Mouse (Mus musculus) C2C12 (cell line): Measurements from ENCODE around the gene Tmem8b. TPM values are rescaled to one million over a fixed set of nuclear protein-coding genes. Genes with fewer than 3 reads are reported as not detected.

Experiments used
- H3K27me3 ChIP-seq: one replicate; pipeline ENCODE4 v1.6.1; 2011; ENCODE audit not compliant: control insufficient read depth, insufficient read depth, insufficient read length
- H3K36me3 ChIP-seq: one replicate; pipeline ENCODE4 v1.6.1; 2011; ENCODE audit not compliant: control insufficient read depth, insufficient read depth
- H3K4me3 ChIP-seq: one replicate; pipeline ENCODE4 v1.5.1; 2011; ENCODE audit warnings: mild to moderate bottlenecking, control low read depth; ENCODE audit not compliant: poor library complexity, insufficient read depth, severe bottlenecking
- H3K79me2 ChIP-seq: one replicate; pipeline ENCODE4 v1.6.1; 2011; ENCODE audit not compliant: control insufficient read depth, insufficient read depth
- H3K79me3 ChIP-seq: one replicate; pipeline ENCODE4 v1.6.1; 2011; ENCODE audit warnings: low read depth, control low read depth
- H3ac ChIP-seq: one replicate; pipeline ENCODE3; 2011; ENCODE audit warnings: low read depth; ENCODE audit not compliant: control insufficient read depth, insufficient read length
- CEBPB ChIP-seq: IDR thresholded peaks from one replicate; pipeline ENCODE4 v1.6.1; 2011; ENCODE audit warnings: low read depth, mild to moderate bottlenecking, control low read depth, moderate library complexity
- CTCF ChIP-seq: IDR thresholded peaks from one replicate; pipeline ENCODE4 v1.5.1; 2011; ENCODE audit not compliant: control insufficient read depth, insufficient read depth, insufficient read length
- FOSL1 ChIP-seq: IDR thresholded peaks from one replicate; pipeline ENCODE4 v1.8.0; 2011; ENCODE audit warnings: mild to moderate bottlenecking, low read length; ENCODE audit not compliant: poor library complexity, insufficient read depth, severe bottlenecking
- MAX ChIP-seq: IDR thresholded peaks from one replicate; pipeline ENCODE4 v1.6.1; 2011; ENCODE audit warnings: mild to moderate bottlenecking, control low read depth
- MYOD1 ChIP-seq: IDR thresholded peaks from one replicate; pipeline ENCODE4 v1.6.1; 2011; ENCODE audit warnings: low read depth; ENCODE audit not compliant: control insufficient read depth, insufficient read length
- MYOG ChIP-seq: IDR thresholded peaks from one replicate; pipeline ENCODE4 v1.6.1; 2011; ENCODE audit not compliant: control insufficient read depth, insufficient read length; ENCODE audit errors: extremely low read depth
- USF1 ChIP-seq: IDR thresholded peaks from one replicate; pipeline ENCODE4 v1.6.1; 2011; ENCODE audit warnings: low read depth, mild to moderate bottlenecking, control low read depth, moderate library complexity
- polyA plus RNA-seq: library from polyadenylated mRNA; unstranded; fragments of >200 nt; fragmentation: generic; extraction: Trizol; gene quantifications from one replicate; pipeline ENCODE4 v1.2.1, GENCODE M21; 2012; ENCODE audit warnings: missing spikeins

Gene Tmem8b
- polyA plus RNA-seq, 1 experiment, result 0.16 TPM

GRCm38 (mm10) chr4:43653161-43654015 lies 15.4 kb upstream of the Tmem8b start, which contains the start of gene Spag8:
Spag8 (minus strand) TSS chr4:43653594.
- Histone ChIP-seq H3K79me3 (no peaks in the 10 kb centered on the region), H3K4me3 (no peak within 1 kb of the TSS), H3K27me3 (no peaks in the 10 kb centered on the region), H3ac (no peak within 1 kb of the TSS), H3K79me2 (no peaks in the 10 kb centered on the region), H3K36me3 (no peaks in the 10 kb centered on the region)
- no peak for TF ChIP-seq CEBPB
- no peak for TF ChIP-seq MYOG
- no peak for TF ChIP-seq USF1
- no peak for TF ChIP-seq MYOD1
- TF ChIP-seq MAX, result no peak

DNA sequence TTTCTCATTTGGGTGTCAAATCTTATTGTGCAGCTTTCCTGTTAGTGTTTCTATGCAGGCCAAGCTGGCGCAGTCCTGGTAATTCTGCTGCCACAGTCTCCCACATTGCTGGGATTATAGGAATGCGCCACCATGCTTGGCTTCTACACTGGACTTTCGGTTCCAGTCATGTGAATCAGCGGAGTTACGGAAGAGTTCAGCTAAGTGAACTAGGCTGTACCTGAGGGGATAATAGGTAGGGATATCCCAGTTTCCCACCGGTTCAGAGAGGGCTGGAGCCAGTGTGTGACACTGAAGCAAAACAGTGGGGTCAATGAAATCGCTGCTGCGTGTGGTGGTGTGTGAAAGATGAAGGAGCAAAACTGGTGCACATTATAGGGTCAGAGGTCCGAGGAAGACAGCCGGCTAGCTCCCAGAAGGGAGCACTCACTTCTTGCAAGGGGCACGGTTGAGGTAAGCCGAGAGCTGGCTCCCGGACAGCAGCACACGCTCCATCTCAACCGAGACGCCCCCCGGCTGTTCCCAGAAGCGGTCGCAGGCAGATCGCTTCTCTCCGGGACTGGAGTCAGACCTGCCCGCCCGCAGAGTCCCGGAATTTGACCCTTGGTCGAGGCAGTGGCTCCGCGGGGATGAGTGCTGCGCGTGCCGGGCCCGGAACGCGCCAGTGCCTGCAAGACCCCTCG lies 13.0 kb upstream of the Tmem8b start:
- peaks cover 15% of the 10 kb centered on the region for H3K27me3 ChIP-seq
- no peaks in the 10 kb centered on the region for H3K79me3 ChIP-seq
- peak overlapping the region; percentile 79 for H3ac ChIP-seq
- no peaks in the 10 kb centered on the region for H3K36me3 ChIP-seq
- H3K4me3 ChIP-seq, result peak overlapping the region; percentile 49
- no peaks in the 10 kb centered on the region for H3K79me2 ChIP-seq
- TF ChIP-seq USF1 (no peak), CTCF (no peak), CEBPB (no peak), FOSL1 (no peak), MYOD1 (no peak), MYOG (no peak), MAX (no peak)

- peaks cover 22% of the 10 kb centered on the region for H3K27me3 ChIP-seq
- no peaks in the 10 kb centered on the region for H3K79me3 ChIP-seq
- peak within 1 kb of the TSS; percentile 49 for H3K4me3 ChIP-seq
- no peaks in the 10 kb centered on the region for H3K79me2 ChIP-seq
- peak within 1 kb of the TSS; percentile 79 for H3ac ChIP-seq
- TF ChIP-seq CEBPB, result no peak
- no peak for TF ChIP-seq MYOG
- no peak for TF ChIP-seq FOSL1
- TF ChIP-seq USF1, result no peak
- TF ChIP-seq MAX, result no peak
- TF ChIP-seq MYOD1, result no peak
- TF ChIP-seq CTCF, result no peak
- no peaks in the 10 kb centered on the region for H3K36me3 ChIP-seq
Observed at GRCm38 (mm10) chr4:43656339-43657109, 12.2 kb upstream of the Tmem8b start, which contains the start of gene Hint2. Hint2 (minus strand) TSS chr4:43656466.

DNA sequence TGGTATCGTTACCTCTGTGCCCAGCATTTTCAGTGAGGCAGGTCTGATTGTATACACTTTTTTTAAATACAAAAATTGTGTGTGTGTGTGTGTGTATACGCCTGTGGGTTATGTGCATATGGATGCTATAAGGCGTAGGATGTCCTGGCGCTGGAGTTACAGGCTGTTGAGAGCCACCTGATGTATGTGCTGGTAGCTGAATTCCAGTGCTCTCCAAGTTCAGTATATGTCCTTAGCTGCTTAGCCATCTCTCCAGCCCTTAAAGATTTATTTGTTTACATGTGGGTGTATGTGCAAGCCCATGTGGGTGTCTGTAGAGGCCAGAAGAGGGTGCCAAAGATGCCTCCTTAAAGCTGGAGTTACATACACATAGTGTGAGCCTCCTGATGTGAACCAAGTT lies 11.6 kb upstream of the Tmem8b start:
- no peak overlapping the region for H3ac ChIP-seq
- peaks cover 28% of the 10 kb centered on the region for H3K27me3 ChIP-seq
- TF ChIP-seq MYOG (no peak), CTCF (no peak), CEBPB (no peak), USF1 (no peak), MYOD1 (no peak), FOSL1 (no peak), MAX (no peak)

GRCm38 (mm10) chr4:43666412-43666811 lies 2.4 kb upstream of the Tmem8b start:
- Histone ChIP-seq H3K27me3 (peaks cover 38% of the 10 kb centered on the region), H3ac (no peak overlapping the region), H3K79me2 (no peaks in the 10 kb centered on the region), H3K79me3 (no peaks in the 10 kb centered on the region), H3K4me3 (no peak overlapping the region), H3K36me3 (no peaks in the 10 kb centered on the region)
- TF ChIP-seq CTCF, result no peak
- TF ChIP-seq FOSL1, result no peak
- TF ChIP-seq MYOD1, result no peak
- TF ChIP-seq MAX, result no peak
- no peak for TF ChIP-seq USF1
- no peak for TF ChIP-seq CEBPB
- TF ChIP-seq MYOG, result no peak

More for the DNA sequence above, 11.6 kb upstream of the Tmem8b start:
- Histone ChIP-seq H3K4me3 (no peak overlapping the region), H3K36me3 (no peaks in the 10 kb centered on the region), H3K79me2 (no peaks in the 10 kb centered on the region), H3K79me3 (no peaks in the 10 kb centered on the region)
